Mouse (Mus musculus) midbrain, embryonic 15.5 days (tissue): ENCODE data around the gene Zbtb5. TPM values are rescaled to one million over a fixed set of nuclear protein-coding genes. Genes with fewer than 3 reads are reported as not detected.
A peak's percentile ranks its signal among the peaks of the same experiment; 100 is the strongest.

Source experiments
- ATAC-seq: fragments of 200-750 bp; cut with Nextera tagmentation; replicated peaks from 2 replicates; pipeline ENCODE4 v1.8.0; 2017; ENCODE audit warnings: moderate TSS enrichment
- H3K27ac ChIP-seq: fragments of 300-500 bp; sonication (generic); 2 replicates; pipeline ENCODE4 v1.5.1; 2015; ENCODE audit warnings: mild to moderate bottlenecking, inconsistent platforms
- H3K27me3 ChIP-seq: fragments of 300-500 bp; sonication (generic); replicated peaks from 2 replicates; pipeline ENCODE4 v1.6.1; 2015; ENCODE audit warnings: inconsistent platforms
- H3K36me3 ChIP-seq: fragments of 300-500 bp; sonication (generic); replicated peaks from 2 replicates; pipeline ENCODE4 v1.6.1; 2015; ENCODE audit warnings: inconsistent platforms
- H3K4me1 ChIP-seq: fragments of 300-500 bp; sonication (generic); 2 replicates; pipeline ENCODE4 v1.6.1; 2015; ENCODE audit warnings: inconsistent platforms
- H3K4me2 ChIP-seq: fragments of 300-500 bp; sonication (generic); 2 replicates; pipeline ENCODE4 v1.6.1; 2015; ENCODE audit warnings: inconsistent platforms, mild to moderate bottlenecking, moderate library complexity
- H3K4me3 ChIP-seq: fragments of 300-500 bp; sonication (generic); 2 replicates; pipeline ENCODE4 v1.5.1; 2015; ENCODE audit warnings: mild to moderate bottlenecking, inconsistent platforms
- H3K9ac ChIP-seq: fragments of 300-500 bp; sonication (generic); 2 replicates; pipeline ENCODE4 v1.6.1; 2015; ENCODE audit warnings: mild to moderate bottlenecking, inconsistent platforms
- H3K9me3 ChIP-seq: fragments of 300-500 bp; sonication (generic); 2 replicates; pipeline ENCODE4 v1.6.1; 2016; ENCODE audit warnings: inconsistent platforms
- WGBS: fragments of 180-500 bp; shearing (Covaris S2); methylation state at CpG from one replicate; pipeline ENCODE4 v1.1.7; 2015; ENCODE audit warnings: mixed read lengths; 5-methylcytosine and 5-hydroxymethylcytosine counted together
- polyA plus RNA-seq: library from polyadenylated mRNA; unstranded; fragments of >200 nt; fragmentation: Nextera tagmentation; extraction: Ambion mirVana; gene quantifications from 2 replicates; pipeline ENCODE4 v1.2.1, GENCODE M21; 2015

The Zbtb5 gene
- polyA plus RNA-seq, 1 experiment from 2014 or later, result 53.7 TPM

DNA sequence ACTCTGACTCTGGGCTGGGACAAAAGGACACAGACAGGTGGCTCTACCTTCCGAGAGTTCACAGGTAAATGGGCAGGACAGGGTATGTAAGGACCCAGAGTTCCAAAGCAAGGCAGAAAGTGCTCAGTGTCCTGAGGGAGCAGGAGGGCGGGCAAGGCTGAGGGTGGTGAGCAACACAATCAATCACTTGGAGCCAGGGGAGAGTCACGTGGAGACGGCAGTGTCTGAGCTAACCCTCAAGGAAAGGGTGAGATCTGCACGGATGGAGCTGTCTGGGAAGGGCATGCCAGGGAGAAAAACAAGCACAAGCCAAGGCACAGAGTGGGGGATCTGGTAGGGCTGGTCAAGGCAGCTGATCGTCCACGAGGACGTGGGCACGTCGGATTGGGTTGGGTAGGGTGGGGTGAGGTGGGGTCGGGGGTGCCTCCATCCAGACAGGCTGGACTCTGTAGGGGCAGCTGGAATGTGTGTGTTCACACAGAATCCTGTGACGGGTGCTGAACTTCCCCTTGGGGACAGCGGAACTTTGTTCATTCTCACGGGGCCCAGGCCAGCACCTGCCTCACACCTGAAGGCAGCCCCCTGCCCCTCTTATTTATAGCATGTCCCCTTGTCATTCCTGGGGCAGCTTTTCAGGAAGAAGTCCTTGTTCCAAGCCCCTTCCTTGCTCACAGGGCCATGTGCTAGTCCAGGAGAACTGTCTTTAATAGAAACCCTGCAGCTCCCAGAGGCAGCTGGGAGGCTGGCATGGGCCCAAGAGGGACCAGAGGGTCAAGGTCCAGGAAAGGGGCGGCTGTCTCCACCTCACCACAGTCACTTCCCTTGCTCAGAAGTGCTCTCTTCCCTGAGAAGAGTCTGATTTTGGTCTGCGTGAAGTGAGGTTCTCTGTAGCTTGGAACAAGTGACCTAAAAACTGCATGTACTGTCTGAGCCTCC is 22.7 kb upstream of the Zbtb5 start:
- no peaks in the 10 kb centered on the region for H3K4me1 ChIP-seq
- H3K36me3 ChIP-seq, result peaks cover 18% of the 10 kb centered on the region
- ATAC-seq, result no peak
- H3K27ac ChIP-seq, result no peak overlapping the region
- no peak overlapping the region for H3K9ac ChIP-seq
- no peaks in the 10 kb centered on the region for H3K9me3 ChIP-seq
- H3K27me3 ChIP-seq, result no peaks in the 10 kb centered on the region
- H3K4me2 ChIP-seq, result no peak overlapping the region
- 82% methylated on average over 16 of the region's 16 CpGs for WGBS
- no peak overlapping the region for H3K4me3 ChIP-seq

DNA sequence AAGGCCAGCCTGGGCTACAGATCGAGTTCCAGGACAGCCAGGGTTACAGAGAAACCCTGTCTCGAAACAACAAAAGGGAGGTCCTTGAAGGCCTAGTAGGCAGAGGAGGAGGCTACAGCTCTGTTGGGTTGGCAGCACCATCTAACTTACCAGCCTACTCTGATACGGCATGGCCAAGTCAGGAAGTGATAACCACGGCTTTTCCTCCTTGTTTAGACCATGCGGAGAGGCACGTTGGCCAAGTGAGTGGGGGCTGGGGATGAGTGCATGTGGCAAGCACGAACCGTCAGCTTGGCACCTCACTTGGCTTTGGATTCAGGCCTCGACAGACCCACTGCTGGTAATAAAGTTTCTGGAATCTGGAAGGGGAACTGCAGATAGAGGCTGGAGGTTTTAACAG is 20.4 kb upstream of the Zbtb5 start:
- peaks cover 22% of the 10 kb centered on the region for H3K36me3 ChIP-seq
- H3K27me3 ChIP-seq, result no peaks in the 10 kb centered on the region
- ATAC-seq, result no peak
- 92% methylated on average over 9 of the region's 9 CpGs for WGBS
- no peak overlapping the region for H3K4me3 ChIP-seq
- no peak overlapping the region for H3K4me2 ChIP-seq
- no peaks in the 10 kb centered on the region for H3K9me3 ChIP-seq
- H3K27ac ChIP-seq, result no peak overlapping the region
- no peak overlapping the region for H3K9ac ChIP-seq
- H3K4me1 ChIP-seq, result no peaks in the 10 kb centered on the region

DNA sequence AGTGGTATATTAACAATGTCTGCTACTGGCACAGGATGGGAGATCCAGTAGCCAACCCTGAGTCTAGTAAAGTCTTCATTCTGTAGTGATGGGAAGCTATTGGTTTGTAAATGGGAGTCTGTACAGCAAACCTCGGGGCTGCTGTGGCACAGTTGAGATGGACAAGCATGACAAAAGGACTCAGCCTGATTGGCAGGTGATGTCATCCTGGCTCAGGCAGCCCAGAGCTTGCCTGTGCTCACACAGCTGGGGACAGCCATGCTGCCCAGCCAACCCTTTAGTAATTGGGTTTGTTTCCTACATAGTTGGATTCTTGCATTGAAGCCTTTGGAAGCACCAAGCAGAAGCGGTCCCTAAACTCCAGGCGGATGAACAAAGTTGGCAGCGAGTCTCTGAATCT is 14.2 kb upstream of the Zbtb5 start:
- ATAC-seq, result no peak
- H3K9ac ChIP-seq, result no peak overlapping the region
- H3K36me3 ChIP-seq, result peaks cover 17% of the 10 kb centered on the region
- WGBS, result 84% methylated on average over 4 of the region's 4 CpGs
- no peak overlapping the region for H3K4me2 ChIP-seq
- H3K9me3 ChIP-seq, result no peaks in the 10 kb centered on the region
- no peaks in the 10 kb centered on the region for H3K4me1 ChIP-seq
- H3K27ac ChIP-seq, result no peak overlapping the region
- H3K4me3 ChIP-seq, result no peak overlapping the region
- no peaks in the 10 kb centered on the region for H3K27me3 ChIP-seq

DNA sequence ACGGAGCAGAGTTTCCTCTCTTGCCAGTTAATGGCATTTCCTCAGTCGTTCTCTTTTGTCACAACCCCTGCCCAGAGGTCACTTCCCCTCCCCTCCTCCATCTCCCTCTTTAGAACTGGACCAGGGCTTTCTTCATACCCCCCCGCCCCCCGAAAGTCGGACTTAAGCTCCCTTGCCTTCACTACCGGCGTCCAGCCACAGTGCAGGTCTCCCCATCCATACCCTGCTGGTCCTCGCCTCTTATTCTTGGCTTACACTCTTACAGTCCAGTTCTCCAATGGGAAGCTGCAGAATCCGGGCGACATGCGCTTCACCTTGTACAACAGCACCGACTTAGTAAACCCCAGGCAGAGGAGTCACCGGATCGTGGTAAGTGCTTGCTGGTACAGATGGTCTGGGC is 6.8 kb upstream of the Zbtb5 start:
- Histone ChIP-seq H3K27ac (0 out of 2 replicates have a peak overlapping the region, but pooled peaks have one; percentile 42), H3K27me3 (no peaks in the 10 kb centered on the region), H3K4me3 (peak overlapping the region; percentile 88), H3K9me3 (no peaks in the 10 kb centered on the region), H3K4me1 (peaks cover 19% of the 10 kb centered on the region), H3K36me3 (no peaks in the 10 kb centered on the region), H3K4me2 (peak overlapping the region; percentile 95), H3K9ac (peak overlapping the region; percentile 72)
- WGBS, result 3% methylated on average over 14 of the region's 14 CpGs
- peak; percentile 46 for ATAC-seq

DNA sequence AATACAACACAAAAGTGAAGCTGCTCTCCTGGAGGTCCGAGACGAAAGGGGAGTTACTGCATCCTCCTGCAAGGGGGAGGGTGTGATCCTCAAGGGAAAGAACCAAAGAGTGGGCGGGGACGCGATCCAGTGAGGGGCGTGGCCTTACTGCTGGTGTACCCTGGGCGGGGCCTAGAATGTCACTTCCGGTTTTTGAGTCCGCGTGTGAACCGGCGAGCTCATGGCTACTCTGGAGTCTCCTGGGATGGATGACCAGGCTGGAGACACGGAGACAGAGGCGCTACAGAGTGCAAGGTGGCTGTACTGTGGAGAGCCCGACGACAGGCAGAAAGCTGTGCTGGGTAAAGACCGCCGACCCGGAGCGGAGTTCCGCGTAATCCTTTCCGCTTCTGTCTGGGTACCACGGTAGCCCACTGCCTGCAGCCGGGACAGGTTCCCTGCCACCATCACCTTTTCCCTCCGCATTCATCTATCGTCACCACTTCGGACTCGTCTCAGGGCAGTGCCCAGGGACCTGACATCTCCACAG is 6.3 kb upstream of the Zbtb5 start, which contains the start of gene Polr1e:
Gene Polr1e, plus strand, starts transcription at position 132 of the 529 bp plus-strand sequence.
- no peaks in the 10 kb centered on the region for H3K27me3 ChIP-seq
- WGBS, result under 1% methylated on average over 29 of the region's 29 CpGs

DNA sequence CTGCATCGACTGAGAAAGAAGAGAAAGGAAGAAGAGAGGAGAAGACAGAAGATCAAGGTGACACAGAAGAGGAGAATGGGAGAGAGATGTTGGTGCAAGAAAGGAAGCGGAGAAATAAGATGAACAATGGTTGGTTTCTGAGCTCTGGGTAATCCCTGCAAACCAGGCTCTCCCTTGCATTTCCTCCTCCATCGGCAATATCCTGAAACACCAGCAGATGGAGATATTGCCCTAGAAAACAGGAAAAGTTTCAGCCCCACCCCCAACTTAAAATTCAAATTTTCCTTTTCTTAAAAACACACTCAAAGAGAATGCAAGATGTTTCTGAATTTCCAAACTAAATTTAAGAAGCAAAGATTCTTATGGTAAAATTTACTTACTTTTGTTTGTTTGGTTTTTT is 3.4 kb upstream of the Zbtb5 start:
- peak overlapping the region; percentile 23; the same call in 1 of the 2 replicates for H3K9ac ChIP-seq

More for the DNA sequence above, 6.3 kb upstream of the Zbtb5 start, which contains the start of gene Polr1e:
- H3K4me3 ChIP-seq, result peak within 1 kb of the TSS; percentile 88
- H3K27ac ChIP-seq, result peak within 1 kb of the TSS; percentile 42; the same call in 1 of the 2 replicates
- H3K9ac ChIP-seq, result peak within 1 kb of the TSS; percentile 72
- H3K4me2 ChIP-seq, result peak within 1 kb of the TSS; percentile 95
- peaks cover 21% of the 10 kb centered on the region for H3K4me1 ChIP-seq
- no peaks in the 10 kb centered on the region for H3K36me3 ChIP-seq
- H3K9me3 ChIP-seq, result no peaks in the 10 kb centered on the region
- ATAC-seq, result peak; percentile 87

DNA sequence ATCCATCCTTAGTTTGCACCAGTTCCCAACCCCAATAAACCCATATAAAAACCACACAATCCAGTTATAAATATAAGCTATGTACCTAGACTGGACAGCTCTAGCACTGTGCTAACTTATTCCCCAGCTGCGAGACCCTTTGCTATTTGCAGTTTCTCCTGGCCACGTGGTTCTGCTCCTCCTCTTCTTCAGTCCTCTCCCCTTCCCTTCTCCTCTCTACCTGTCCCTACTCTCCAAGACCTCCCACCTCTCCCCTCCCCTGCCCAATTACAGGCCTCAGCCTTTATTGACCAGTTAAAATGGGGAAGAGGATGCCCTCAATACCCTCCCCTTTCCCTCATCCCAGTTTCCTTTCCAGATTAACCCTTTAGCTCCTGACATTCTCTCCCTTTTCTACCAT is 1.3 kb upstream of the Zbtb5 start:
- peak overlapping the region; percentile 59 for H3K4me2 ChIP-seq
- H3K36me3 ChIP-seq, result no peaks in the 10 kb centered on the region
- 9% methylated on average over 2 of the region's 2 CpGs for WGBS
- H3K27ac ChIP-seq, result peak overlapping the region; percentile 72; the same call in 1 of the 2 replicates
- no peaks in the 10 kb centered on the region for H3K9me3 ChIP-seq
- H3K4me1 ChIP-seq, result peaks cover 23% of the 10 kb centered on the region
- H3K4me3 ChIP-seq, result peak overlapping the region; percentile 61
- no peak for ATAC-seq
- no peaks in the 10 kb centered on the region for H3K27me3 ChIP-seq
- peak overlapping the region; percentile 54; the same call in 1 of the 2 replicates for H3K9ac ChIP-seq

More for the DNA sequence above, 3.4 kb upstream of the Zbtb5 start:
- Histone ChIP-seq H3K4me1 (peaks cover 29% of the 10 kb centered on the region), H3K27me3 (no peaks in the 10 kb centered on the region), H3K27ac (no peak overlapping the region), H3K4me3 (no peak overlapping the region), H3K36me3 (no peaks in the 10 kb centered on the region), H3K4me2 (no peak overlapping the region), H3K9me3 (no peaks in the 10 kb centered on the region)
- ATAC-seq, result no peak
- WGBS, result 14% methylated on average over 3 of the region's 3 CpGs

DNA sequence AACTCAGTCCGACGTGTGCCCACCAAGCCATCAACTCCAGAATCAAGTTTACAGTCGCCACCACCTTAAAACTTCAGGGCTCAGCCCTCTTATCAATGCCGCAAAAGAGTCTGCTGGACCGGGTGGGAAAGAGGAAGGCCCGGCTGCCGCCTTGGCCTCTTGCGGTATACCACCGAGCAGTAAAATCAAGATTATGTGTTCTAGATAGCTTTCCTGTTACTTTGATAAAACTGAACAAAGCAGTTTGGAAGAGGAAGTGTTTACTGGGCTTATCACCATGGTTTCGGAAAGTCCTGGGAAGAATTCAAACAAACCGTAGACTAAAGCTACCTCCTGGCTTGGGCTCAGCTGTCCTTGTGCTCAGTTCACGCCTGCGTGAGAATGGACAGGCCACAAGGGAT is 819 bp upstream of the Zbtb5 start:
- Histone ChIP-seq H3K27me3 (no peaks in the 10 kb centered on the region), H3K4me3 (peak overlapping the region; percentile 61), H3K27ac (peak overlapping the region; percentile 72), H3K4me2 (peak overlapping the region; percentile 59), H3K9me3 (no peaks in the 10 kb centered on the region), H3K9ac (peak overlapping the region; percentile 54), H3K4me1 (peaks cover 23% of the 10 kb centered on the region), H3K36me3 (no peaks in the 10 kb centered on the region)
- WGBS, result 3% methylated on average over 13 of the region's 13 CpGs
- ATAC-seq, result no peak

DNA sequence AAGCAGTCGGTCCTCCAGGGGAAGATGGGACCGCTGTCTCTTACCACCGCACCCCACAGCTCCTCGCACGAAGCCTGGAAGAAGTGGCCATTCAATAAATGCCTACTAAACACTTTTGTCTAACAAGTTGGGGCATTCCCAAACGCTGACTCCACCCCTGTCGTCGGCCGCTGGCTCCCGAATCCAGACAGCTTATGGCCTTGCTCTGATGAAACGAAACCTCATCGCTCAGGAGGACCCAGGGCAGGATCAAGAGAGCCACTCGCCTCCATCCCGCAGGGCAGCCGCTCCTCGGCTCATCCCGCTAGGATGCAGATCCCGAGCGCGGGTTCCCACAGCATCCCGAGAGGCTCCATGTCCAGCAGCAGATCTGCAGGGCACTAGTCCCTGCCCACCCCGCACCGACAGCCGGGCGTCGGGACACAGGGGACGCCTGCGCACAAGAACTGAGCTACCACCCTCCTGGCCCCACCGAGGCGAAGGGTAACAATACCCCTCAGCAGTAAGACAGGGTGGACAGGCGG is 569 bp downstream of the Zbtb5 start:
- Histone ChIP-seq H3K4me2 (peak overlapping the region; percentile 61), H3K4me1 (peaks cover 23% of the 10 kb centered on the region), H3K36me3 (no peaks in the 10 kb centered on the region), H3K27ac (peak overlapping the region; percentile 95), H3K9me3 (no peaks in the 10 kb centered on the region), H3K27me3 (no peaks in the 10 kb centered on the region), H3K4me3 (peak overlapping the region; percentile 61), H3K9ac (peak overlapping the region; percentile 79)
- ATAC-seq, result peak; percentile 82
- under 1% methylated on average over 31 of the region's 31 CpGs for WGBS

DNA sequence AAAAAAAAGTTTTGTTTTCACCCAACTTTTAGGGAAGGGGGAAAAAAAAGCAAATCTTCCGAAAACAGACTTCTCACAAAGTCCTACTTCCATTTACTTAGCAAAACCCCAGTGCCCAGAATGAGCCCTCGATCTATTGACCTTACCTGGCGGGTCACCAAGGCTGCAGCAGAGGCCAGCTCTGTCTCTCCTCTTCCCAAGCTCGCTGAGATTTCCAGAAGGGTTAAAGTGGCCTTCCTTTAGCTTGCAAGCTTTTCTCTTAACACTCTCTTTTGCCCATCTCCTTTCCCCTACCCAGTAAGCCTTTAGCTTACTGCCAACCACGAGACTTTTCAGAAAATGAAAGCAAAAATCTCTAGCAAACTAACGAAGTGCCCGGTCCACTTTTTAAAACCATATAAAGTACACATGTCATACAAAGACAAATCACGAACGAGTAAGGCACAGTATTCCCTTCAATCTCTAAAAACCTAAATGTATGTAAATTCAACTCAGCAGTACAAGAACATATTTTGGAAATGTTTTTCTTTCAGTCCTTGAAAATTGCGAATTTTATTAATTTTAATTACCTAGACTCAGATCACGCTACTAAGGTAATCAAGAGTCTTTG is 1.3 kb downstream of the Zbtb5 start:
- Histone ChIP-seq H3K36me3 (no peaks in the 10 kb centered on the region), H3K4me3 (peak overlapping the region; percentile 61), H3K27me3 (no peaks in the 10 kb centered on the region), H3K4me2 (peak overlapping the region; percentile 61), H3K9ac (peak overlapping the region; percentile 79), H3K4me1 (peaks cover 23% of the 10 kb centered on the region), H3K27ac (peak overlapping the region; percentile 95; the same call in 1 of the 2 replicates), H3K9me3 (no peaks in the 10 kb centered on the region)
- no peak for ATAC-seq
- WGBS, result 14% methylated on average over 11 of the region's 11 CpGs

DNA sequence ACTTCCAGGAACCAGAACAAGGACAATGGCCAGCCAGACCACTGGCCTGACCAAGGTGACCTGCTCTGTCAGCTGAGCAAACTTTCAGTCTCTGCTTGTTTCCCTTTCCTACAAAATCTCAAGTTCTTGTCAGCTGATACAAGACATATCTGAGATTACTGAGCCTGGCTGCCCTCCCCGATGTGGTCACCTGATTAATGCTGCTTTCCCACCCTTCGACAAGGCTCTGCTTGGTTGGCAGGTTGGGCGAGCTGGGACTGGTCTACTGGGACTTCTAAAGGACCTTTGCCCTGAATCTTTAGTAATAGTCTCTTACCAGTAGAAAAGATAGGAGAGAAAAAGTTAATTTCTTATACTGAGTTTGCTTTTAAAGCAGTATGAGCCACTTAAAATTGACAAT is 6.8 kb downstream of the Zbtb5 start:
- no peaks in the 10 kb centered on the region for H3K27me3 ChIP-seq
- no peak overlapping the region for H3K4me2 ChIP-seq
- H3K4me3 ChIP-seq, result no peak overlapping the region
- H3K9ac ChIP-seq, result no peak overlapping the region
- ATAC-seq, result no peak
- H3K4me1 ChIP-seq, result peaks cover 10% of the 10 kb centered on the region
- H3K27ac ChIP-seq, result no peak overlapping the region
- no peaks in the 10 kb centered on the region for H3K9me3 ChIP-seq
- no peaks in the 10 kb centered on the region for H3K36me3 ChIP-seq
- WGBS, result 92% methylated on average over 3 of the region's 3 CpGs

DNA sequence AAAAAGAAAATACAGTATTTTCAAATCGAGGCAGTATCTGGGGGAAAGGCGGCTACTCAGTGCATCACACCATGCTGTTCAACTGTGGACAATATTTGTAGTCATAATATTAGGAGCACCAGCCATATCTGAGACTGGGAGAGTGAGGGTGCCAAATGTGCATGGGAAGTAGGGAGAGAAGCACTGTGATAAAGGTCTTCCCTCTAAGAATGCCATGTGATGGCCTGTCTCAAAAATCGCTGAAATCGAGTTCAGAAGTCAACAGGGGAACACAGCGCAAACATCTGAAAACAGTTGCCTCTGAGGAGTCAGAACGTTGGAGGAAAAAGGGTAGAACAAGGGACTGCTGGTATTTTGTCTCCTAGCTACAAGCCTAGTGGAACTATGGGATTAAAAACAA is 12.2 kb downstream of the Zbtb5 start:
- Histone ChIP-seq H3K4me3 (no peak overlapping the region), H3K36me3 (no peaks in the 10 kb centered on the region), H3K4me2 (no peak overlapping the region), H3K27me3 (no peaks in the 10 kb centered on the region), H3K27ac (no peak overlapping the region), H3K9ac (no peak overlapping the region), H3K9me3 (no peaks in the 10 kb centered on the region), H3K4me1 (peaks cover 2% of the 10 kb centered on the region)
- ATAC-seq, result no peak
- 85% methylated on average over 6 of the region's 6 CpGs for WGBS
